Mouse (Mus musculus): ENCODE results near the gene Vps72. TPM values are rescaled to one million over a fixed set of nuclear protein-coding genes. Genes with fewer than 3 reads are reported as not detected.
A peak's percentile ranks its signal among the peaks of the same experiment; 100 is the strongest.

Vps72 gene
- 225 and 235 TPM in 2 replicates for polyA plus RNA-seq (2014; fragmentation: Nextera tagmentation; extraction: Ambion mirVana)

GRCm38 (mm10) chr3:95110911-95111726, at the start of gene Vps72:
Gene Vps72, plus strand, starts transcription at chr3:95111022.
- WGBS: under 1% methylated on average over 53 of the region's 54 CpGs
- peak; percentile 97 for DNase-seq (ENCODE audit: low spot score)
- Histone ChIP-seq H3K36me3 (ENCODE audit: control insufficient read depth, insufficient read depth, low read length) (peaks cover 18% of the 10 kb centered on the region), H3K4me2 (ENCODE audit: low read length) (peak within 1 kb of the TSS; percentile 48), H3K4me1 (ENCODE audit: control insufficient read depth, insufficient read depth, low read length) (peaks cover 8% of the 10 kb centered on the region), H3K27me3 (replicated peaks; ENCODE audit: control insufficient read depth, insufficient read depth, low read length) (no peaks in the 10 kb centered on the region), H3K9me3 (replicated peaks; ENCODE audit: control insufficient read depth, low read length) (no peaks in the 10 kb centered on the region), H3K4me3 (ENCODE audit: low read depth, low read length) (peak within 1 kb of the TSS; percentile 67), H3K9ac (ENCODE audit: low read length) (peak within 1 kb of the TSS; percentile 82), H3K27ac (ENCODE audit: low read depth, low read length) (peak within 1 kb of the TSS; percentile 96)
- peak; percentile 78 for ATAC-seq

GRCm38 (mm10) chr3:95063741-95064140, 47.1 kb upstream of the Vps72 start:
- H3K9me3 ChIP-seq (replicated peaks; ENCODE audit: control insufficient read depth, low read length): no peaks in the 10 kb centered on the region
- no peak for ATAC-seq
- no peak for DNase-seq (ENCODE audit: low spot score)
- no peaks in the 10 kb centered on the region for H3K4me1 ChIP-seq (ENCODE audit: control insufficient read depth, insufficient read depth, low read length)
- H3K27me3 ChIP-seq (replicated peaks; ENCODE audit: control insufficient read depth, insufficient read depth, low read length): no peaks in the 10 kb centered on the region
- H3K27ac ChIP-seq (ENCODE audit: low read depth, low read length): no peak overlapping the region
- H3K4me2 ChIP-seq (ENCODE audit: low read length): no peak overlapping the region
- 91% methylated on average over 4 of the region's 4 CpGs for WGBS
- H3K36me3 ChIP-seq (ENCODE audit: control insufficient read depth, insufficient read depth, low read length): peaks cover 96% of the 10 kb centered on the region
- no peak overlapping the region for H3K4me3 ChIP-seq (ENCODE audit: low read depth, low read length)
- no peak overlapping the region for H3K9ac ChIP-seq (ENCODE audit: low read length)

- ATAC-seq: no peak
- H3K4me3 ChIP-seq (ENCODE audit: low read depth, low read length): no peak overlapping the region
- no peak overlapping the region for H3K9ac ChIP-seq (ENCODE audit: low read length)
- no peak for DNase-seq (ENCODE audit: low spot score)
- no peaks in the 10 kb centered on the region for H3K4me1 ChIP-seq (ENCODE audit: control insufficient read depth, insufficient read depth, low read length)
- H3K27me3 ChIP-seq (replicated peaks; ENCODE audit: control insufficient read depth, insufficient read depth, low read length): no peaks in the 10 kb centered on the region
- H3K27ac ChIP-seq (ENCODE audit: low read depth, low read length): no peak overlapping the region
- H3K36me3 ChIP-seq (ENCODE audit: control insufficient read depth, insufficient read depth, low read length): peaks cover 96% of the 10 kb centered on the region
- H3K4me2 ChIP-seq (ENCODE audit: low read length): no peak overlapping the region
- H3K9me3 ChIP-seq (replicated peaks; ENCODE audit: control insufficient read depth, low read length): no peaks in the 10 kb centered on the region
- 76% methylated on average over 1 of the region's 1 CpGs for WGBS
These were observed 45.3 kb upstream of the Vps72 start for GRCm38 (mm10) chr3:95065553-95065952.

- Histone ChIP-seq H3K4me1 (ENCODE audit: control insufficient read depth, insufficient read depth, low read length) (no peaks in the 10 kb centered on the region), H3K9me3 (replicated peaks; ENCODE audit: control insufficient read depth, low read length) (no peaks in the 10 kb centered on the region), H3K36me3 (ENCODE audit: control insufficient read depth, insufficient read depth, low read length) (peaks cover 96% of the 10 kb centered on the region), H3K9ac (ENCODE audit: low read length) (no peak overlapping the region), H3K27me3 (replicated peaks; ENCODE audit: control insufficient read depth, insufficient read depth, low read length) (no peaks in the 10 kb centered on the region), H3K4me2 (ENCODE audit: low read length) (no peak overlapping the region), H3K27ac (ENCODE audit: low read depth, low read length) (no peak overlapping the region), H3K4me3 (ENCODE audit: low read depth, low read length) (no peak overlapping the region)
- 93% methylated on average over 6 of the region's 6 CpGs for WGBS
- no peak for DNase-seq (ENCODE audit: low spot score)
- ATAC-seq: no peak
These were observed 44.7 kb upstream of the Vps72 start for GRCm38 (mm10) chr3:95066095-95066494.

- Histone ChIP-seq H3K9ac (ENCODE audit: low read length) (no peak overlapping the region), H3K9me3 (replicated peaks; ENCODE audit: control insufficient read depth, low read length) (no peaks in the 10 kb centered on the region), H3K4me1 (ENCODE audit: control insufficient read depth, insufficient read depth, low read length) (no peaks in the 10 kb centered on the region), H3K27ac (ENCODE audit: low read depth, low read length) (no peak overlapping the region), H3K27me3 (replicated peaks; ENCODE audit: control insufficient read depth, insufficient read depth, low read length) (no peaks in the 10 kb centered on the region), H3K4me3 (ENCODE audit: low read depth, low read length) (no peak overlapping the region), H3K36me3 (ENCODE audit: control insufficient read depth, insufficient read depth, low read length) (peaks cover 96% of the 10 kb centered on the region), H3K4me2 (ENCODE audit: low read length) (no peak overlapping the region)
- 91% methylated on average over 11 of the region's 11 CpGs for WGBS
- ATAC-seq: no peak
- no peak for DNase-seq (ENCODE audit: low spot score)
These were observed 44.3 kb upstream of the Vps72 start for GRCm38 (mm10) chr3:95066570-95066969.

GRCm38 (mm10) chr3:95071606-95072005, 39.2 kb upstream of the Vps72 start:
- Histone ChIP-seq H3K27me3 (replicated peaks; ENCODE audit: control insufficient read depth, insufficient read depth, low read length) (no peaks in the 10 kb centered on the region), H3K9ac (ENCODE audit: low read length) (no peak overlapping the region), H3K4me1 (ENCODE audit: control insufficient read depth, insufficient read depth, low read length) (no peaks in the 10 kb centered on the region), H3K36me3 (ENCODE audit: control insufficient read depth, insufficient read depth, low read length) (peaks cover 91% of the 10 kb centered on the region), H3K4me2 (ENCODE audit: low read length) (no peak overlapping the region), H3K9me3 (replicated peaks; ENCODE audit: control insufficient read depth, low read length) (no peaks in the 10 kb centered on the region), H3K27ac (ENCODE audit: low read depth, low read length) (no peak overlapping the region), H3K4me3 (ENCODE audit: low read depth, low read length) (no peak overlapping the region)
- no peak for ATAC-seq
- 96% methylated on average over 2 of the region's 2 CpGs for WGBS
- DNase-seq (ENCODE audit: low spot score): no peak

- H3K27me3 ChIP-seq (replicated peaks; ENCODE audit: control insufficient read depth, insufficient read depth, low read length): no peaks in the 10 kb centered on the region
- no peak overlapping the region for H3K4me2 ChIP-seq (ENCODE audit: low read length)
- H3K9ac ChIP-seq (ENCODE audit: low read length): no peak overlapping the region
- H3K4me3 ChIP-seq (ENCODE audit: low read depth, low read length): no peak overlapping the region
- DNase-seq (ENCODE audit: low spot score) (no peak), ATAC-seq (no peak)
- 0 out of 2 replicates have a peak, but pooled peaks cover 6% of the 10 kb centered on the region for H3K36me3 ChIP-seq (ENCODE audit: control insufficient read depth, insufficient read depth, low read length)
- no peaks in the 10 kb centered on the region for H3K9me3 ChIP-seq (replicated peaks; ENCODE audit: control insufficient read depth, low read length)
- 97% methylated on average over 1 of the region's 1 CpGs for WGBS
- H3K4me1 ChIP-seq (ENCODE audit: control insufficient read depth, insufficient read depth, low read length): no peaks in the 10 kb centered on the region
- no peak overlapping the region for H3K27ac ChIP-seq (ENCODE audit: low read depth, low read length)
These were observed 22.8 kb upstream of the Vps72 start for GRCm38 (mm10) chr3:95088071-95088470.

- Histone ChIP-seq H3K9ac (ENCODE audit: low read length) (no peak overlapping the region), H3K4me2 (ENCODE audit: low read length) (no peak overlapping the region), H3K9me3 (replicated peaks; ENCODE audit: control insufficient read depth, low read length) (no peaks in the 10 kb centered on the region), H3K27ac (ENCODE audit: low read depth, low read length) (no peak overlapping the region), H3K4me1 (ENCODE audit: control insufficient read depth, insufficient read depth, low read length) (peaks cover 10% of the 10 kb centered on the region), H3K27me3 (replicated peaks; ENCODE audit: control insufficient read depth, insufficient read depth, low read length) (no peaks in the 10 kb centered on the region), H3K36me3 (ENCODE audit: control insufficient read depth, insufficient read depth, low read length) (peaks cover 14% of the 10 kb centered on the region; the same call in 1 of the 2 replicates), H3K4me3 (ENCODE audit: low read depth, low read length) (no peak overlapping the region)
- ATAC-seq: no peak
- DNase-seq (ENCODE audit: low spot score): no peak
- WGBS: 4% methylated on average over 2 of the region's 2 CpGs
These were observed 10.0 kb upstream of the Vps72 start for GRCm38 (mm10) chr3:95100854-95101253.

- DNase-seq (ENCODE audit: low spot score): no peak
These were observed 5.7 kb upstream of the Vps72 start for GRCm38 (mm10) chr3:95105121-95105520.

More at GRCm38 (mm10) chr3:95105121-95105520, 5.7 kb upstream of the Vps72 start:
- Histone ChIP-seq H3K36me3 (ENCODE audit: control insufficient read depth, insufficient read depth, low read length) (0 out of 2 replicates have a peak, but pooled peaks cover 6% of the 10 kb centered on the region), H3K4me3 (ENCODE audit: low read depth, low read length) (peak overlapping the region; percentile 93), H3K4me1 (ENCODE audit: control insufficient read depth, insufficient read depth, low read length) (peaks cover 10% of the 10 kb centered on the region), H3K9ac (ENCODE audit: low read length) (peak overlapping the region; percentile 92), H3K4me2 (ENCODE audit: low read length) (peak overlapping the region; percentile 81), H3K9me3 (replicated peaks; ENCODE audit: control insufficient read depth, low read length) (no peaks in the 10 kb centered on the region), H3K27ac (ENCODE audit: low read depth, low read length) (no peak overlapping the region), H3K27me3 (replicated peaks; ENCODE audit: control insufficient read depth, insufficient read depth, low read length) (no peaks in the 10 kb centered on the region)
- WGBS: 85% methylated on average over 4 of the region's 4 CpGs
- ATAC-seq: no peak
